Mouse (Mus musculus) forebrain, embryonic 15.5 days (tissue): Measurements from ENCODE around the gene Dnal4. TPM values are rescaled to one million over a fixed set of nuclear protein-coding genes. Genes with fewer than 3 reads are reported as not detected.

Experiments used
- ATAC-seq: fragments of 200-750 bp; cut with Nextera tagmentation; replicated peaks from 2 replicates; pipeline ENCODE4 v1.8.0; 2017; ENCODE audit warnings: mild to moderate bottlenecking, moderate TSS enrichment, moderate library complexity
- H3K27ac ChIP-seq: fragments of 300-500 bp; sonication (generic); replicated peaks from 2 replicates; pipeline ENCODE4 v1.5.1; 2015; ENCODE audit warnings: mild to moderate bottlenecking, inconsistent platforms
- H3K27me3 ChIP-seq: fragments of 300-500 bp; sonication (generic); 2 replicates; pipeline ENCODE4 v1.6.1; 2015; ENCODE audit warnings: inconsistent platforms
- H3K36me3 ChIP-seq: fragments of 300-500 bp; sonication (generic); 2 replicates; pipeline ENCODE4 v1.6.1; 2015; ENCODE audit warnings: mild to moderate bottlenecking, inconsistent platforms
- H3K4me1 ChIP-seq: fragments of 300-500 bp; sonication (generic); 2 replicates; pipeline ENCODE4 v1.6.1; 2015; ENCODE audit warnings: inconsistent platforms
- H3K4me2 ChIP-seq: fragments of 300-500 bp; sonication (generic); replicated peaks from 2 replicates; pipeline ENCODE4 v1.6.1; 2015; ENCODE audit warnings: mild to moderate bottlenecking, inconsistent platforms
- H3K4me3 ChIP-seq: fragments of 300-500 bp; sonication (generic); 2 replicates; pipeline ENCODE4 v1.5.1; 2015; ENCODE audit warnings: mild to moderate bottlenecking, inconsistent platforms
- H3K9ac ChIP-seq: fragments of 300-500 bp; sonication (generic); replicated peaks from 2 replicates; pipeline ENCODE4 v1.6.1; 2015; ENCODE audit warnings: mild to moderate bottlenecking, inconsistent platforms
- H3K9me3 ChIP-seq: fragments of 300-500 bp; sonication (generic); 2 replicates; pipeline ENCODE4 v1.6.1; 2016; ENCODE audit warnings: inconsistent platforms
- WGBS: fragments of 180-500 bp; shearing (Covaris S2); methylation state at CpG from one replicate; pipeline ENCODE4 v1.1.7; 2015; ENCODE audit warnings: mixed read lengths; 5-methylcytosine and 5-hydroxymethylcytosine counted together
- polyA plus RNA-seq: library from polyadenylated mRNA; unstranded; fragments of >200 nt; fragmentation: Nextera tagmentation; extraction: Ambion mirVana; gene quantifications from 2 replicates; pipeline ENCODE4 v1.2.1, GENCODE M21; 2015

Dnal4 gene
- polyA plus RNA-seq, 1 experiment from 2014 or later: 99.9 TPM

GRCm38 (mm10) chr15:79808658-79809057 is 31.0 kb upstream of the Dnal4 start:
- H3K36me3 ChIP-seq: no peaks in the 10 kb centered on the region
- no peak overlapping the region for H3K4me2 ChIP-seq
- H3K9ac ChIP-seq: no peak overlapping the region
- H3K4me1 ChIP-seq: peaks cover 9% of the 10 kb centered on the region
- H3K27me3 ChIP-seq: peaks cover 27% of the 10 kb centered on the region
- no peak overlapping the region for H3K4me3 ChIP-seq
- ATAC-seq: no peak
- WGBS: 55% methylated on average over 5 of the region's 5 CpGs
- H3K27ac ChIP-seq: no peak overlapping the region
- H3K9me3 ChIP-seq: no peaks in the 10 kb centered on the region

DNA sequence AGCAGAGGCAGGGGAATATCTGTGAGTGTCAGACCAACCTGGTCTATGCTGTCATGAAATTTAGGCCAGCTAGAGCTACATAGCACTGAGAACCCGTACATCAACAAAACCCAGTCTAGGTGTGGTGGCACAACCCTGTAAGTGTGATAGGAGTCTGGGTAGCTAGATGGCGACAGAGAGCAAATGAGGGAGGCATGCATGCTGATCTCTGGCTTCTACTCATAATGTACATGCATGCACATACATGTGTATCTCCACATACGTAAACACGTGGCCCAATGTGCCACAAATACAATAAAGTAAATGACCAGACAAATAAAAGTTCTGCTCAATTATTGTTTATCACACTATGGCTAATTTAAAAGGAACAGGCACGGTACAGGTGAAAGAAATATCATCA is 30.5 kb upstream of the Dnal4 start:
- WGBS: 29% methylated on average over 5 of the region's 5 CpGs
- ATAC-seq: no peak

GRCm38 (mm10) chr15:79807050-79807449 is 29.4 kb upstream of the Dnal4 start:
- no peak overlapping the region for H3K27ac ChIP-seq
- peaks cover 22% of the 10 kb centered on the region for H3K4me1 ChIP-seq
- peaks cover 42% of the 10 kb centered on the region for H3K27me3 ChIP-seq
- no peak overlapping the region for H3K4me2 ChIP-seq
- H3K9me3 ChIP-seq: no peaks in the 10 kb centered on the region
- H3K36me3 ChIP-seq: no peaks in the 10 kb centered on the region
- H3K4me3 ChIP-seq: no peak overlapping the region
- no peak overlapping the region for H3K9ac ChIP-seq
- ATAC-seq: no peak
- 43% methylated on average over 1 of the region's 1 CpGs for WGBS

More for the DNA sequence above, 30.5 kb upstream of the Dnal4 start:
- H3K27me3 ChIP-seq: peaks cover 33% of the 10 kb centered on the region
- peaks cover 14% of the 10 kb centered on the region for H3K4me1 ChIP-seq
- no peaks in the 10 kb centered on the region for H3K36me3 ChIP-seq
- no peaks in the 10 kb centered on the region for H3K9me3 ChIP-seq
- no peak overlapping the region for H3K4me3 ChIP-seq
- H3K27ac ChIP-seq: no peak overlapping the region
- H3K4me2 ChIP-seq: no peak overlapping the region
- H3K9ac ChIP-seq: no peak overlapping the region

DNA sequence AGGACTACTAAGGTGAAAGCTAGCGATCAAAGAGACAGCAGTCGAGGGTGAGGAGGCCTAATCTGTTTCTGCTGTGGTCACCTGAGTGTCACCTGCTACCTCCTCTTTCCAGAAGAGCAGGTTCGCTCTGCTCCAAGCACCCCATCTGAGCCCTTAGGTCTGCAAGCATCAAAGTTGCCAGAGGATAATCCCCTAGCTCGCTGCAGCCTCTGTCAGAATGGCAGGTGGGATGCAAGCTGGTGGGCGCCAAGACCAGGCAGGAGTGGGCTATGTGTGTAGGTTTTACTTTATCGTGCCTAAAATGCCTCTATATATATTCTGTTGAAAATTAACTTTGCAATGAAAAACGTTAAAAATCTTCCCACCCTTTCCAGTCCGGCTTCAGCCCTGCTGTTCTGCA is 27.6 kb upstream of the Dnal4 start:
- WGBS: 19% methylated on average over 8 of the region's 8 CpGs
- no peak for ATAC-seq

DNA sequence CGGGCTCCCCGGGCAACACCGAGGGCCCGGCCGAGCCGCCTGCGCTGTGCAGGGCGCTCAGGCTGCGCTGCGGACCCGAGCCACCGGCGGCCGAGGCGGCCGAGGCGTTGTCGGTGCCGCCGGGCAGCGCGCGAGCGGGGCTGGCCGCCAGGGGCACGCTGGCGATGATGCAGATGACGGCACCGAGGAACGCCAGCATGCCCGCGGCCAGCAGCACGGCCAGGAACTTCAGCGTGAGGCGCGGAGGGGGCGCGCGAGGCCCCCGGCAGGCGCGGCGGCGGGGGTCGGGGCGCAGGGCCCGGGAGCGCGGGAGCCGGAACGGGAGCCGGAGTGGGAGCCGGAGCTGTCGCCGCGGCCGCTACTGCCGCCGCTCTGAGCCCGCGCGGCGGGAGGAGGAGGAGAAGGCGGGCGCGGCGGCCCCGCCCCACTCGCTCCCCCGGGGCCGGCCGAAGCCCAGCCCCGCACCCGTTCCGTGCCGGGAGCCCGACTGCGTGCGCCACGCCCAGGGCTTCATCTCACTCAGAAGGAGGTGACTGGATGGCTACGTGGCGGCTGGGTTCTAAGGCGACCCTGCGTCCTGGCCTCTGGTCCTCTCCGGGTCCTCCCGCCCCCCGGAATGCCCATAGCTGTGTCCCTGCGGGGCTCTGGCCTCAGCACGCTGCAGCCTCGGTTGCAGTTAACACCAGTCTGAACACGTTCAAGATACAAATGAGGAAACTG is 26.9 kb upstream of the Dnal4 start, which contains the start of gene Nptxr:
Nptxr (minus strand) TSS at position 415 of the 720 bp plus-strand sequence.
- Histone ChIP-seq H3K4me2 (peak within 1 kb of the TSS; percentile 78), H3K27me3 (peaks cover 49% of the 10 kb centered on the region), H3K4me1 (peaks cover 22% of the 10 kb centered on the region), H3K4me3 (peak within 1 kb of the TSS; percentile 62), H3K36me3 (no peaks in the 10 kb centered on the region), H3K27ac (peak within 1 kb of the TSS; percentile 72), H3K9ac (peak within 1 kb of the TSS; percentile 63), H3K9me3 (no peaks in the 10 kb centered on the region)
- under 1% methylated on average over 67 of the region's 91 CpGs for WGBS
- ATAC-seq: peak; percentile 78

More for the DNA sequence above, 27.6 kb upstream of the Dnal4 start:
- no peaks in the 10 kb centered on the region for H3K9me3 ChIP-seq
- H3K27ac ChIP-seq: no peak overlapping the region
- peak overlapping the region; percentile 63; the same call in 1 of the 2 replicates for H3K9ac ChIP-seq
- H3K27me3 ChIP-seq: peaks cover 49% of the 10 kb centered on the region
- H3K4me2 ChIP-seq: peak overlapping the region; percentile 78
- H3K4me1 ChIP-seq: peaks cover 22% of the 10 kb centered on the region
- H3K36me3 ChIP-seq: no peaks in the 10 kb centered on the region
- H3K4me3 ChIP-seq: peak overlapping the region; percentile 62

DNA sequence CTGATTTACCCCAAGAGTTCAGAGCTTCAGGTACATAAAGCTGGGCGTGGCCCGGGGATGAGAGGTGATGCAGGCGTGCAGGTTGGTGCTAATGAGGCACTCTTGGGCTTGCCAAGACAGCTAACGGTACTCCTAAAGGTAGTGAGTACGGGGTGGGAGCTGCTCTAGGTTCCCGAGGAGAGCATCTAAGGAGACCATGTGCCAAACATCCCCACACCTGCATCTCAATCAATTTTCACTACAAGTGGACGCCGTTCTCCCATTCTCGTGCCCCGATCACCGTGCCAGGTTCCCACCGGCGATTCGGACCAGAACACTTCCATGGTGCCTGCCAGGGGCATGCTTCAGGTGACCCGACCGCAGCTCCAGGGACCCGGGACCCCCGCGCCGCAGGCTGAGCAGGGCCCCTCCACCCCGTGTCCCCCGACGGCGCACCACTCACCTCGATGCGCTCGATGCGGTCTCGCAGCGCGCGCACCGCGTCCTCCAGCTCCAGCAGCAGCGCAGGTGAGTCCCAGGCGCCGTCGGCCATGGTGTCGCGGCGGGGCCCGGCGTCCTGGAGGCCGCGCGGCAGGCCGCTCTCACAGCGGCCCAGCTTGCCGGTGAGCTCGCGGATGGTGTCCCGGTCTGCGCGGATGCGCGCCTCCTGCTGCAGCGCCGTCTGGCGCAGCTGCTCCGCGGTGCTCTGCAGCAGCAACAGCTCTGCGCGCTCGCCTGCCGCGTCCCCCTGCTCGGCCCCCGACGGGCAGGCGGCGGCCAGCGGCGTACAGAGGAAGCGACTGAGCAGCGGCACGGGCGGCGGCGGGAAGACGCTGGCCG is 26.1 kb upstream of the Dnal4 start:
- 5% methylated on average over 81 of the region's 81 CpGs for WGBS
- ATAC-seq: peak; percentile 74
- Histone ChIP-seq H3K4me1 (peaks cover 22% of the 10 kb centered on the region), H3K9me3 (no peaks in the 10 kb centered on the region), H3K9ac (peak overlapping the region; percentile 63), H3K4me2 (peak overlapping the region; percentile 78), H3K27me3 (peaks cover 49% of the 10 kb centered on the region), H3K4me3 (peak overlapping the region; percentile 62), H3K36me3 (no peaks in the 10 kb centered on the region), H3K27ac (peak overlapping the region; percentile 72)

DNA sequence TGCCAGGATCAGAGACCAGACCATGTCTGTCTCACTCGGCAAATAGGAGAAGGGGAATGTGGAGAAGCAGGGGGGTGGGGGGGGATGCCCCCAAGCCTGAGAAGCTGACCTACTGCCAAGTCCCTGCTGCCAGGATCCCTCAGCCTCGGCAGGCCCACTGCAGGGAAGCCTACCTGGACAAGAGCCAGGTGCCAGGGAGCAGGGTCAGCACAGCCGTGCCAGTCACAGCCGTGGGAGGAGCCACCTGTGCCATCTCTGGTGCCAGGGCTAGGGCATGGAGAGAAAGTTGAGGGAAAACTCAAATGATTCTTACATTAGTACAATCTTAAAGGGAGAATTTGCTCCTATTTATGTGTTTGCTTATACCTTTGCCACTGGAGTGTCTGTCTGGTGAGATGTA is 24.7 kb upstream of the Dnal4 start:
- WGBS: 54% methylated on average over 4 of the region's 4 CpGs
- no peak for ATAC-seq
- Histone ChIP-seq H3K9ac (no peak overlapping the region), H3K27me3 (peaks cover 42% of the 10 kb centered on the region), H3K4me3 (no peak overlapping the region), H3K9me3 (no peaks in the 10 kb centered on the region), H3K27ac (no peak overlapping the region), H3K4me1 (peaks cover 22% of the 10 kb centered on the region), H3K4me2 (no peak overlapping the region), H3K36me3 (no peaks in the 10 kb centered on the region)

DNA sequence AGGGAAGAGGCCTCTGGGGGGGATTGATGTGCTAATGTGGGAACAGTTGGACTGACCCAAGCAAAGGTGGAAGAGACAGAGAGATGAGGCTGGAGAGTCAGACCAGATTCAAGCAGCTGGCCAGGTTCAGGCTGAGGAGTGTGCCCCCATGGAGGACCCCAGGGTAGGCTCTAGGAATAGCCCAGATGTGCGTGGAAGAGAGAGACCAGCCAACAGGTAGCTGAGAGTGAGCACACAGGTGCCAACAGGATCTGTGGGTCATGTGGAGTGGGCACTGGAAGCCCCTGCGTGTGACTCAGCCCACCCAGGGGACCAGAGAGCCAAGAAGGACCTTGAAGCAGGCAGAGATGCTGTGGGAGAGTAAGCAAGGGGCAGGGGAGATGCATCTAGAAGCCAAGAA is 24.0 kb upstream of the Dnal4 start:
- Histone ChIP-seq H3K4me3 (no peak overlapping the region), H3K27me3 (peaks cover 37% of the 10 kb centered on the region), H3K9me3 (no peaks in the 10 kb centered on the region), H3K36me3 (no peaks in the 10 kb centered on the region), H3K4me1 (peaks cover 22% of the 10 kb centered on the region), H3K4me2 (no peak overlapping the region), H3K9ac (no peak overlapping the region), H3K27ac (no peak overlapping the region)
- 77% methylated on average over 2 of the region's 2 CpGs for WGBS
- ATAC-seq: no peak

DNA sequence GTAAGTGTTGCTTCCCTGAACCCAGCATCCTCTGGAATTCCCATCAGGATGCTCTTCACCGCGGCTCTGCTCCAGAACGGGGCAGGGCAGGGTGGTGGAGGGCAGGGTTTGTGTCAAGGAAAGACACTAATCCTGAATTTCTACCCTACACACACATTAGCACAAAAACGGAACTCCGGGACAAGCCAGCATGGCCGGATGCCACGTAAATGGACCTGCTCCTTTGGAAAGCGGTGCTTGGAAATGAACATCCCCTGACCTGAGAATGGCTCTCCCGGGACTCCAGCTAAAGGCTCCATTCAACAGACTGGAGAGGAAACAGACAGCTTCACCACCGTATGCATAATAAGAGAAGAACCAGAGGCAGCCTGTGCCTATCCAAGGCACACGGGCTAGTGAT is 23.1 kb upstream of the Dnal4 start:
- peaks cover 25% of the 10 kb centered on the region for H3K4me1 ChIP-seq
- no peak overlapping the region for H3K27ac ChIP-seq
- no peaks in the 10 kb centered on the region for H3K36me3 ChIP-seq
- H3K27me3 ChIP-seq: peaks cover 27% of the 10 kb centered on the region
- H3K9me3 ChIP-seq: no peaks in the 10 kb centered on the region
- H3K4me2 ChIP-seq: no peak overlapping the region
- no peak overlapping the region for H3K9ac ChIP-seq
- no peak overlapping the region for H3K4me3 ChIP-seq
- no peak for ATAC-seq
- WGBS: 61% methylated on average over 11 of the region's 11 CpGs

- Histone ChIP-seq H3K4me3 (no peak overlapping the region), H3K36me3 (no peaks in the 10 kb centered on the region), H3K9ac (no peak overlapping the region), H3K4me2 (no peak overlapping the region), H3K4me1 (peaks cover 15% of the 10 kb centered on the region), H3K27me3 (peaks cover 21% of the 10 kb centered on the region), H3K27ac (no peak overlapping the region), H3K9me3 (no peaks in the 10 kb centered on the region)
- ATAC-seq: no peak
- WGBS: 87% methylated on average over 10 of the region's 10 CpGs
Observed at GRCm38 (mm10) chr15:79798591-79798990, 20.9 kb upstream of the Dnal4 start.

- Histone ChIP-seq H3K9me3 (no peaks in the 10 kb centered on the region), H3K4me1 (peaks cover 7% of the 10 kb centered on the region), H3K9ac (no peak overlapping the region), H3K27me3 (peaks cover 13% of the 10 kb centered on the region; the same call in 1 of the 2 replicates), H3K4me3 (no peak overlapping the region), H3K27ac (no peak overlapping the region), H3K36me3 (no peaks in the 10 kb centered on the region), H3K4me2 (no peak overlapping the region)
- no peak for ATAC-seq
- 89% methylated on average over 8 of the region's 8 CpGs for WGBS
Observed at GRCm38 (mm10) chr15:79797680-79798079, 20.0 kb upstream of the Dnal4 start.

DNA sequence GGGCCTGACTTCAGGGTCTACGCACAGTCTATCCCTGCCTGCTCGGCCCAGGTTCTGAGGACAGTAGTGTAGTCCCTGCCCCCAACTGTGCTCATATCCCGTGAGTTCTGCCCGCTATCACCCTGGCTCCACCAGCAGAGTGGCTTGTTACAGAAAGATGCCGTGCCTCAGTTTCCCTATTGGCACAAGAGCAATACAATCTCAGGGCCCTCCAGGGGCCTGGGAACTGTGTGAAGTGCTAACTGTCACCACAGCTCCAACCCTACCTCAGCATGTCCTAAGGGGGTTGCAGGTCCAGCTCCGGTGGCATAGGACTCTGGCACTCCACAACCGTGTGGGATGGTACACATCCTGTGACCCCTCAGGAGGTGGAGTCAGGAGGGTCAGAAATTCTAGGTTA is 19.4 kb upstream of the Dnal4 start:
- Histone ChIP-seq H3K9me3 (no peaks in the 10 kb centered on the region), H3K4me3 (no peak overlapping the region), H3K9ac (no peak overlapping the region), H3K36me3 (no peaks in the 10 kb centered on the region), H3K27ac (no peak overlapping the region), H3K27me3 (peaks cover 8% of the 10 kb centered on the region; the same call in 1 of the 2 replicates), H3K4me2 (no peak overlapping the region), H3K4me1 (peaks cover 3% of the 10 kb centered on the region)
- no peak for ATAC-seq
- WGBS: 88% methylated on average over 7 of the region's 7 CpGs
